Mouse (Mus musculus) midbrain, embryonic 14.5 days (tissue): ENCODE results near the gene Ttc28. TPM values are rescaled to one million over a fixed set of nuclear protein-coding genes. Genes with fewer than 3 reads are reported as not detected.

Experiments
- ATAC-seq: fragments of 200-750 bp; cut with Nextera tagmentation; 2 replicates; pipeline ENCODE4 v1.8.0; 2017; ENCODE audit warnings: moderate number of reproducible peaks, moderate library complexity; ENCODE audit not compliant: low FRiP score, low TSS enrichment
- DNase-seq: peaks from one replicate; pipeline ENCODE4 v3.0.0-alpha.2; 2015
- H3K27ac ChIP-seq: fragments of 300-500 bp; sonication (generic); replicated peaks from 2 replicates; pipeline ENCODE4 v1.5.1; 2014; ENCODE audit warnings: mild to moderate bottlenecking, low read depth, low read length, moderate library complexity
- H3K27me3 ChIP-seq: fragments of 300-500 bp; sonication (generic); 2 replicates; pipeline ENCODE4 v1.6.1; 2014; ENCODE audit warnings: low read length, control low read depth, mixed read lengths; ENCODE audit not compliant: control insufficient read depth, insufficient read depth
- H3K36me3 ChIP-seq: fragments of 300-500 bp; sonication (generic); 2 replicates; pipeline ENCODE4 v1.6.1; 2014; ENCODE audit warnings: low read length, control low read depth; ENCODE audit not compliant: control insufficient read depth, insufficient read depth
- H3K4me1 ChIP-seq: fragments of 300-500 bp; sonication (generic); 2 replicates; pipeline ENCODE4 v1.6.1; 2014; ENCODE audit warnings: mild to moderate bottlenecking, antibody characterized with exemption, low read length, control low read depth; ENCODE audit not compliant: control insufficient read depth, insufficient read depth
- H3K4me2 ChIP-seq: fragments of 300-500 bp; sonication (generic); 2 replicates; pipeline ENCODE4 v1.6.1; 2014; ENCODE audit warnings: mild to moderate bottlenecking, low read length, moderate library complexity
- H3K4me3 ChIP-seq: fragments of 300-500 bp; sonication (generic); replicated peaks from 2 replicates; pipeline ENCODE4 v1.5.1; 2014; ENCODE audit warnings: low read depth, low read length
- H3K9ac ChIP-seq: fragments of 300-500 bp; sonication (generic); replicated peaks from 2 replicates; pipeline ENCODE4 v1.6.1; 2014; ENCODE audit warnings: mild to moderate bottlenecking, low read length, moderate library complexity
- H3K9me3 ChIP-seq: fragments of 300-500 bp; sonication (generic); 2 replicates; pipeline ENCODE4 v1.6.1; 2016; ENCODE audit warnings: low read length, control low read depth, mixed read lengths; ENCODE audit not compliant: control insufficient read depth
- WGBS: fragments of 180-500 bp; shearing (Covaris S2); extraction: QIAGEN DNeasy Blood & Tissue Kit; methylation state at CpG from one replicate; pipeline ENCODE4 v1.1.7; 2014; 5-methylcytosine and 5-hydroxymethylcytosine counted together
- polyA plus RNA-seq: library from polyadenylated mRNA; unstranded; fragments of >200 nt; fragmentation: Nextera tagmentation; extraction: Ambion mirVana; gene quantifications from 2 replicates; pipeline ENCODE4 v1.2.1, GENCODE M21; 2014

Gene Ttc28
- polyA plus RNA-seq, 1 experiment from 2014 or later, result 30.9 TPM

GRCm38 (mm10) chr5:110841046-110841862, 38.3 kb upstream of the Ttc28 start:
- H3K27me3 ChIP-seq, result no peaks in the 10 kb centered on the region

GRCm38 (mm10) chr5:110852990-110853389, 26.6 kb upstream of the Ttc28 start:
- Histone ChIP-seq H3K36me3 (0 out of 2 replicates have a peak, but pooled peaks cover 2% of the 10 kb centered on the region), H3K4me2 (no peak overlapping the region), H3K4me1 (no peaks in the 10 kb centered on the region), H3K27me3 (no peaks in the 10 kb centered on the region), H3K4me3 (no peak overlapping the region), H3K9ac (no peak overlapping the region), H3K27ac (no peak overlapping the region), H3K9me3 (no peaks in the 10 kb centered on the region)
- ATAC-seq (no peak), DNase-seq (no peak)
- 94% methylated on average over 1 of the region's 1 CpGs for WGBS

More at GRCm38 (mm10) chr5:110841046-110841862, 38.3 kb upstream of the Ttc28 start:
- H3K36me3 ChIP-seq, result no peaks in the 10 kb centered on the region
- no peak for ATAC-seq
- H3K4me2 ChIP-seq, result no peak overlapping the region
- 93% methylated on average over 14 of the region's 14 CpGs for WGBS
- no peak for DNase-seq
- H3K9ac ChIP-seq, result no peak overlapping the region
- no peak overlapping the region for H3K4me3 ChIP-seq
- H3K4me1 ChIP-seq, result peaks cover 4% of the 10 kb centered on the region; the same call in 1 of the 2 replicates
- no peak overlapping the region for H3K27ac ChIP-seq
- no peaks in the 10 kb centered on the region for H3K9me3 ChIP-seq

GRCm38 (mm10) chr5:110857091-110857490, 22.5 kb upstream of the Ttc28 start:
- 91% methylated on average over 5 of the region's 5 CpGs for WGBS

GRCm38 (mm10) chr5:110859013-110859650, 20.5 kb upstream of the Ttc28 start:
- Histone ChIP-seq H3K4me1 (no peaks in the 10 kb centered on the region), H3K9ac (0 out of 2 replicates have a peak overlapping the region, but pooled peaks have one; percentile 6), H3K9me3 (no peaks in the 10 kb centered on the region), H3K4me3 (no peak overlapping the region), H3K36me3 (no peaks in the 10 kb centered on the region), H3K27me3 (no peaks in the 10 kb centered on the region), H3K4me2 (peak overlapping the region; percentile 21; the same call in 1 of the 2 replicates), H3K27ac (peak overlapping the region; percentile 52; the same call in 1 of the 2 replicates)
- WGBS, result 64% methylated on average over 13 of the region's 13 CpGs
- DNase-seq, result peak; percentile 53
- no peak for ATAC-seq

More at GRCm38 (mm10) chr5:110857091-110857490, 22.5 kb upstream of the Ttc28 start:
- H3K27ac ChIP-seq, result no peak overlapping the region
- H3K9ac ChIP-seq, result no peak overlapping the region
- H3K4me2 ChIP-seq, result no peak overlapping the region
- H3K27me3 ChIP-seq, result no peaks in the 10 kb centered on the region
- H3K4me1 ChIP-seq, result no peaks in the 10 kb centered on the region
- H3K9me3 ChIP-seq, result no peaks in the 10 kb centered on the region
- DNase-seq (no peak), ATAC-seq (no peak)
- H3K36me3 ChIP-seq, result no peaks in the 10 kb centered on the region
- H3K4me3 ChIP-seq, result no peak overlapping the region

- H3K9ac ChIP-seq, result no peak overlapping the region
- H3K4me3 ChIP-seq, result no peak overlapping the region
- no peaks in the 10 kb centered on the region for H3K27me3 ChIP-seq
- 95% methylated on average over 5 of the region's 5 CpGs for WGBS
- no peaks in the 10 kb centered on the region for H3K9me3 ChIP-seq
- no peak for ATAC-seq
- no peaks in the 10 kb centered on the region for H3K4me1 ChIP-seq
- no peak for DNase-seq
- H3K27ac ChIP-seq, result no peak overlapping the region
- no peaks in the 10 kb centered on the region for H3K36me3 ChIP-seq
- H3K4me2 ChIP-seq, result no peak overlapping the region
Measured at GRCm38 (mm10) chr5:110860445-110860844, 19.2 kb upstream of the Ttc28 start.

GRCm38 (mm10) chr5:110868460-110868859, 11.1 kb upstream of the Ttc28 start:
- ATAC-seq, result no peak; the same call in 1 of the 2 replicates
- Histone ChIP-seq H3K27ac (peak overlapping the region; percentile 49), H3K9me3 (no peaks in the 10 kb centered on the region), H3K27me3 (no peaks in the 10 kb centered on the region), H3K9ac (no peak overlapping the region), H3K4me3 (no peak overlapping the region), H3K4me2 (no peak overlapping the region), H3K4me1 (peaks cover 16% of the 10 kb centered on the region; the same call in 1 of the 2 replicates), H3K36me3 (no peaks in the 10 kb centered on the region)
- 38% methylated on average over 4 of the region's 4 CpGs for WGBS
- DNase-seq, result peak; percentile 56

- Histone ChIP-seq H3K4me1 (peaks cover 18% of the 10 kb centered on the region; the same call in 1 of the 2 replicates), H3K4me2 (no peak overlapping the region), H3K36me3 (no peaks in the 10 kb centered on the region), H3K4me3 (no peak overlapping the region), H3K9me3 (no peaks in the 10 kb centered on the region), H3K27ac (peak overlapping the region; percentile 49; the same call in 1 of the 2 replicates), H3K9ac (0 out of 2 replicates have a peak overlapping the region, but pooled peaks have one; percentile 6), H3K27me3 (no peaks in the 10 kb centered on the region)
- peak; percentile 57 for DNase-seq
- ATAC-seq, result no peak
- 30% methylated on average over 8 of the region's 8 CpGs for WGBS
Measured at GRCm38 (mm10) chr5:110869242-110869669, 10.3 kb upstream of the Ttc28 start.

- DNase-seq (peak; percentile 79), ATAC-seq (no peak)
- Histone ChIP-seq H3K27me3 (no peaks in the 10 kb centered on the region), H3K9me3 (no peaks in the 10 kb centered on the region), H3K9ac (0 out of 2 replicates have a peak overlapping the region, but pooled peaks have one; percentile 4), H3K27ac (peak overlapping the region; percentile 76), H3K4me1 (peaks cover 20% of the 10 kb centered on the region; the same call in 1 of the 2 replicates), H3K4me3 (no peak overlapping the region), H3K4me2 (peak overlapping the region; percentile 30; the same call in 1 of the 2 replicates), H3K36me3 (no peaks in the 10 kb centered on the region)
- 41% methylated on average over 6 of the region's 6 CpGs for WGBS
Measured at GRCm38 (mm10) chr5:110873160-110873559, 6.4 kb upstream of the Ttc28 start.
